Mouse (Mus musculus) forebrain, embryonic 12.5 days (tissue): ENCODE results near the gene Urah. TPM values are rescaled to one million over a fixed set of nuclear protein-coding genes. Genes with fewer than 3 reads are reported as not detected.

Experiments used
- ATAC-seq: fragments of 200-750 bp; cut with Nextera tagmentation; 2 replicates; pipeline ENCODE4 v1.8.0; 2017; ENCODE audit warnings: moderate TSS enrichment; ENCODE audit not compliant: low FRiP score
- H3K27ac ChIP-seq: fragments of 300-500 bp; sonication (generic); 2 replicates; pipeline ENCODE4 v1.5.1; 2016; ENCODE audit warnings: mild to moderate bottlenecking
- H3K27me3 ChIP-seq: fragments of 300-500 bp; sonication (generic); 2 replicates; pipeline ENCODE4 v1.6.1; 2016; ENCODE audit warnings: mild to moderate bottlenecking
- H3K36me3 ChIP-seq: fragments of 300-500 bp; sonication (generic); replicated peaks from 2 replicates; pipeline ENCODE4 v1.6.1; 2016; ENCODE audit warnings: mild to moderate bottlenecking
- H3K4me1 ChIP-seq: fragments of 300-500 bp; sonication (generic); 2 replicates; pipeline ENCODE4 v1.6.1; 2016
- H3K4me2 ChIP-seq: fragments of 300-500 bp; sonication (generic); 2 replicates; pipeline ENCODE4 v1.6.1; 2016; ENCODE audit warnings: mild to moderate bottlenecking, moderate library complexity
- H3K4me3 ChIP-seq: fragments of 300-500 bp; sonication (generic); replicated peaks from 2 replicates; pipeline ENCODE4 v1.5.1; 2016; ENCODE audit warnings: mild to moderate bottlenecking
- H3K9ac ChIP-seq: fragments of 300-500 bp; sonication (generic); 2 replicates; pipeline ENCODE4 v1.6.1; 2016; ENCODE audit warnings: mild to moderate bottlenecking
- H3K9me3 ChIP-seq: fragments of 300-500 bp; sonication (generic); 2 replicates; pipeline ENCODE4 v1.6.1; 2016
- WGBS: fragments of 180-500 bp; shearing (Covaris S2); methylation state at CpG from one replicate; pipeline ENCODE4 v1.1.7; 2016; 5-methylcytosine and 5-hydroxymethylcytosine counted together
- polyA plus RNA-seq: library from polyadenylated mRNA; unstranded; fragments of >200 nt; fragmentation: Nextera tagmentation; extraction: Ambion mirVana; gene quantifications from 2 replicates; pipeline ENCODE4 v1.2.1, GENCODE M21; 2016

The Urah gene
- polyA plus RNA-seq, 1 experiment from 2014 or later = not detected

GRCm38 (mm10) chr7:140821305-140821652 lies 13.5 kb upstream of the Urah start:
- Histone ChIP-seq H3K4me1 (peaks cover 4% of the 10 kb centered on the region; the same call in 1 of the 2 replicates), H3K36me3 (no peaks in the 10 kb centered on the region), H3K9me3 (no peaks in the 10 kb centered on the region), H3K27me3 (peaks cover 3% of the 10 kb centered on the region; the same call in 1 of the 2 replicates), H3K4me3 (peak overlapping the region; percentile 60), H3K4me2 (peak overlapping the region; percentile 76), H3K9ac (peak overlapping the region; percentile 61; the same call in 1 of the 2 replicates), H3K27ac (no peak overlapping the region)
- WGBS = 44% methylated on average over 5 of the region's 5 CpGs
- peak; percentile 37; the same call in 1 of the 2 replicates for ATAC-seq

- Histone ChIP-seq H3K4me2 (peak within 1 kb of the TSS; percentile 76), H3K9me3 (no peaks in the 10 kb centered on the region), H3K36me3 (no peaks in the 10 kb centered on the region), H3K27me3 (peaks cover 4% of the 10 kb centered on the region), H3K4me1 (peaks cover 4% of the 10 kb centered on the region; the same call in 1 of the 2 replicates), H3K9ac (peak within 1 kb of the TSS; percentile 61), H3K27ac (peak within 1 kb of the TSS; percentile 73), H3K4me3 (peak within 1 kb of the TSS; percentile 60)
- ATAC-seq = peak; percentile 93
- 1% methylated on average over 21 of the region's 21 CpGs for WGBS
Measured at GRCm38 (mm10) chr7:140821653-140822329, 13.0 kb upstream of the Urah start, which contains the start of gene Zfp941. TSS of gene Zfp941 (minus strand) at chr7:140822178.

GRCm38 (mm10) chr7:140822731-140823130 lies 12.1 kb upstream of the Urah start:
- Histone ChIP-seq H3K9ac (no peak overlapping the region), H3K9me3 (no peaks in the 10 kb centered on the region), H3K27me3 (peaks cover 10% of the 10 kb centered on the region), H3K4me1 (peaks cover 4% of the 10 kb centered on the region; the same call in 1 of the 2 replicates), H3K4me3 (no peak overlapping the region), H3K27ac (no peak overlapping the region), H3K36me3 (no peaks in the 10 kb centered on the region), H3K4me2 (no peak overlapping the region)
- no peak for ATAC-seq
- WGBS = 92% methylated on average over 4 of the region's 4 CpGs

- H3K4me2 ChIP-seq = no peak overlapping the region
- no peaks in the 10 kb centered on the region for H3K36me3 ChIP-seq
- WGBS = 47% methylated on average over 8 of the region's 8 CpGs
- H3K27me3 ChIP-seq = peaks cover 10% of the 10 kb centered on the region
- ATAC-seq = no peak
- no peaks in the 10 kb centered on the region for H3K4me1 ChIP-seq
- H3K9me3 ChIP-seq = no peaks in the 10 kb centered on the region
- no peak overlapping the region for H3K4me3 ChIP-seq
- H3K27ac ChIP-seq = no peak overlapping the region
- no peak overlapping the region for H3K9ac ChIP-seq
Measured at GRCm38 (mm10) chr7:140828171-140828881, 6.5 kb upstream of the Urah start.

GRCm38 (mm10) chr7:140831447-140831846 lies 3.4 kb upstream of the Urah start:
- 79% methylated on average over 6 of the region's 6 CpGs for WGBS
- ATAC-seq = no peak
- no peaks in the 10 kb centered on the region for H3K36me3 ChIP-seq

GRCm38 (mm10) chr7:140833341-140833740 lies 1.5 kb upstream of the Urah start:
- 83% methylated on average over 4 of the region's 4 CpGs for WGBS
- peaks cover 3% of the 10 kb centered on the region; the same call in 1 of the 2 replicates for H3K27me3 ChIP-seq
- no peak for ATAC-seq
- no peaks in the 10 kb centered on the region for H3K36me3 ChIP-seq
- no peak overlapping the region for H3K4me2 ChIP-seq
- no peaks in the 10 kb centered on the region for H3K4me1 ChIP-seq
- no peak overlapping the region for H3K27ac ChIP-seq
- H3K9me3 ChIP-seq = no peaks in the 10 kb centered on the region
- H3K4me3 ChIP-seq = no peak overlapping the region
- no peak overlapping the region for H3K9ac ChIP-seq

More at GRCm38 (mm10) chr7:140831447-140831846, 3.4 kb upstream of the Urah start:
- Histone ChIP-seq H3K9me3 (no peaks in the 10 kb centered on the region), H3K27ac (no peak overlapping the region), H3K4me2 (no peak overlapping the region), H3K27me3 (peaks cover 10% of the 10 kb centered on the region), H3K4me1 (no peaks in the 10 kb centered on the region), H3K4me3 (no peak overlapping the region), H3K9ac (no peak overlapping the region)

GRCm38 (mm10) chr7:140835758-140836087 lies 905 bp downstream of the Urah start:
- Histone ChIP-seq H3K4me1 (no peaks in the 10 kb centered on the region), H3K27me3 (peaks cover 6% of the 10 kb centered on the region), H3K9me3 (no peaks in the 10 kb centered on the region), H3K4me2 (no peak overlapping the region), H3K4me3 (no peak overlapping the region), H3K36me3 (no peaks in the 10 kb centered on the region), H3K27ac (no peak overlapping the region), H3K9ac (no peak overlapping the region)
- 77% methylated on average over 2 of the region's 2 CpGs for WGBS
- no peak for ATAC-seq

- Histone ChIP-seq H3K4me1 (no peaks in the 10 kb centered on the region), H3K36me3 (no peaks in the 10 kb centered on the region), H3K9ac (no peak overlapping the region), H3K4me2 (no peak overlapping the region), H3K4me3 (no peak overlapping the region), H3K27me3 (peaks cover 13% of the 10 kb centered on the region), H3K9me3 (no peaks in the 10 kb centered on the region), H3K27ac (no peak overlapping the region)
- WGBS = 85% methylated on average over 9 of the region's 9 CpGs
- ATAC-seq = no peak
Measured at GRCm38 (mm10) chr7:140836243-140837115, 1.7 kb downstream of the Urah start.

GRCm38 (mm10) chr7:140839556-140839955 lies 4.7 kb downstream of the Urah start:
- H3K27me3 ChIP-seq = peaks cover 37% of the 10 kb centered on the region
- 62% methylated on average over 5 of the region's 5 CpGs for WGBS
- no peak overlapping the region for H3K27ac ChIP-seq
- ATAC-seq = no peak
- H3K4me2 ChIP-seq = no peak overlapping the region
- no peak overlapping the region for H3K9ac ChIP-seq
- H3K9me3 ChIP-seq = no peaks in the 10 kb centered on the region
- no peak overlapping the region for H3K4me3 ChIP-seq
- H3K4me1 ChIP-seq = no peaks in the 10 kb centered on the region
- H3K36me3 ChIP-seq = no peaks in the 10 kb centered on the region

- Histone ChIP-seq H3K9ac (no peak overlapping the region), H3K4me2 (no peak overlapping the region), H3K4me1 (0 out of 2 replicates have a peak, but pooled peaks cover 2% of the 10 kb centered on the region), H3K4me3 (no peak overlapping the region), H3K36me3 (no peaks in the 10 kb centered on the region), H3K27ac (no peak overlapping the region), H3K27me3 (peaks cover 43% of the 10 kb centered on the region), H3K9me3 (no peaks in the 10 kb centered on the region)
- WGBS = 45% methylated on average over 17 of the region's 19 CpGs
- no peak for ATAC-seq
Measured at GRCm38 (mm10) chr7:140840750-140841735, 6.2 kb downstream of the Urah start.

GRCm38 (mm10) chr7:140843806-140844205 lies 9.0 kb downstream of the Urah start:
- H3K4me3 ChIP-seq = no peak overlapping the region
- ATAC-seq = no peak
- 0 out of 2 replicates have a peak, but pooled peaks cover 2% of the 10 kb centered on the region for H3K4me1 ChIP-seq
- no peak overlapping the region for H3K9ac ChIP-seq
- peaks cover 51% of the 10 kb centered on the region for H3K27me3 ChIP-seq
- H3K4me2 ChIP-seq = no peak overlapping the region
- WGBS = 74% methylated on average over 7 of the region's 7 CpGs
- no peak overlapping the region for H3K27ac ChIP-seq
- no peaks in the 10 kb centered on the region for H3K36me3 ChIP-seq
- H3K9me3 ChIP-seq = no peaks in the 10 kb centered on the region
